Mouse (Mus musculus): ENCODE data around the gene Trim45.

Gene Trim45

GRCm38 (mm10) chr3:100932077-100932944, 10.3 kb downstream of the Trim45 start:
- peak; percentile 22 for DNase-seq

- no peak for DNase-seq
Observed at GRCm38 (mm10) chr3:100935521-100935920, 13.5 kb downstream of the Trim45 start.

GRCm38 (mm10) chr3:100936201-100936600, 14.2 kb downstream of the Trim45 start:
- no peak for DNase-seq

- no peak for DNase-seq
Observed at GRCm38 (mm10) chr3:100938211-100938610, 16.2 kb downstream of the Trim45 start.

- no peak for DNase-seq
Observed at GRCm38 (mm10) chr3:100940496-100941037, 18.6 kb downstream of the Trim45 start.

GRCm38 (mm10) chr3:100947286-100947685, 25.3 kb downstream of the Trim45 start:
- no peak for DNase-seq

GRCm38 (mm10) chr3:100951531-100951930, 29.5 kb downstream of the Trim45 start:
- no peak for DNase-seq

- DNase-seq = no peak
Observed at GRCm38 (mm10) chr3:100954616-100955015, 32.6 kb downstream of the Trim45 start.

- no peak for DNase-seq
Observed at GRCm38 (mm10) chr3:100961007-100961406, 39.0 kb downstream of the Trim45 start.

GRCm38 (mm10) chr3:100961501-100961900, 39.5 kb downstream of the Trim45 start:
- peak; percentile 35 for DNase-seq

- DNase-seq = peak; percentile 69
Observed at GRCm38 (mm10) chr3:100963849-100964542, 42.0 kb downstream of the Trim45 start.

GRCm38 (mm10) chr3:100969176-100969917, 47.3 kb downstream of the Trim45 start, which contains the start of gene Ttf2:
TSS of gene Ttf2 (minus strand) at chr3:100969663.
- peak; percentile 97 for DNase-seq

- DNase-seq = peak; percentile 79
Observed at GRCm38 (mm10) chr3:100973906-100974305, 51.9 kb downstream of the Trim45 start.

- peak; percentile 49 for DNase-seq
Observed at GRCm38 (mm10) chr3:100979290-100979689, 57.3 kb downstream of the Trim45 start.

Measured in lung, postnatal 36 days (tissue).